Mouse (Mus musculus): ENCODE measurements around the gene Olfr311.

DNA sequence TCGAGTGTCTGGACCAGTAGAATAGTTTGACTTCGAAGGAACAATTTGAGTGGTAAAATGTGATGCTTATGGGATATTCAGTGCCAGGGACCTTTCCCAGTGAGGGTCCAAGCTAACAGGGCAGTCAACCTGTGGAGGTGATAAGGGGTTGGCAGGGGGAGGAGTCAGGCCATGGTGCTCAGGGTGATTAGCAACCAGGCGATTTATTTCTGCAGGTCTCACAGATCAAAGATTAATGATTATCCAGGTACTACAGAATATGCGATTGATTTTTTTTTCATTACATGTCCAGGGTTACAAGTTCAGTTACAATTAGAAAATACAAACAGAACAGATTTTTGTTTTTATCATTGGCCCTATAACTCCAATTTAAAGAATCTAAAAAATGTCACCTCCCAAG, 35.2 kb upstream of the Olfr311 start:
- TF ChIP-seq POLR2A (IDR thresholded peaks at IDR 0.05; ENCODE audit: insufficient read depth, low read depth, low read length) (no peak), CTCF (IDR thresholded peaks at IDR 0.05) (no peak), EP300 (IDR thresholded peaks at IDR 0.05; ENCODE audit: insufficient read depth, low read depth, low read length) (no peak)
